Mouse (Mus musculus) yolk sac, embryonic 10.5 days (tissue): ENCODE measurements around the gene Qsox2.

Experiments
- DNase-seq: peaks from one replicate; pipeline ENCODE4 v3.0.0-alpha.2; 2017; ENCODE audit warnings: low spot score

Qsox2 gene

DNA sequence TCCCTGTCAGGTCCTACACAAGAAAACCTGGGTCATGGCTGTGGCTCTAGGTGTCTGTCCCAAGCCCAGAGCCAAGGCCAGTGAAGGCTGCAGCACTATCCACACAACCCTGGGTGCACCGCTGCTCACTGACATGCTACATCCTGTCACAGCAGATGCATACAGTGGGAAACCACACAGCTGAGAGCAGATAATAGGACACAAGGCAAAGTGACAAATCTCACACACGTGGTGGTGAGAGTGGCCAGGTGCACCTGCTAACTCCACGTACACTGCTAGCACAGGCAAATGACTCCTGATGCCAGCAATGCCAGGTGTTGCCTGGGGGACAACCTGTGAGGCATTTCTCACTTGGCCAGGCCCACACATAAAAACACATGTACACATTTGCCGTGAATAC, 12.1 kb downstream of the Qsox2 start:
- DNase-seq = no peak

GRCm38 (mm10) chr2:26223961-26224360, 13.4 kb downstream of the Qsox2 start:
- DNase-seq = no peak

GRCm38 (mm10) chr2:26214526-26214925, 22.8 kb downstream of the Qsox2 start:
- no peak for DNase-seq

DNA sequence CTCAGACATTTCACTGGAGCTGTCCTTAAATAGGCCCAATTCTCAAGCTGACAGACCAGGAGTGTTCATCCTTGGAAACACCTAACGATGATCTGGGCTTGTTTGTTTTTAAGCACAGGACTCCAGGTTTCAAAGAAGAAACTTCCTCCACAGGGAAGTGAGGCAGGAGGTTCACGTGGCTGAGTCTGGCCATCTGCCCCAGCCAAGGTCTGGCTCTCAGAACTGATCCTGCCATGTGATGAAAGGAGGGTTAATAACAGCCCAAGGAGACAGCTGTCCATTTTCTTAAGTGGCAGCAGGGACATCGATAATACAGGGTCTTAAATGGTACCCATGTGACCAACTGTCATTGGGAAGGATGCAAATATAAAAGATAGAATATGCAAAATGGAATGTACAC, 27.8 kb downstream of the Qsox2 start:
- no peak for DNase-seq

DNA sequence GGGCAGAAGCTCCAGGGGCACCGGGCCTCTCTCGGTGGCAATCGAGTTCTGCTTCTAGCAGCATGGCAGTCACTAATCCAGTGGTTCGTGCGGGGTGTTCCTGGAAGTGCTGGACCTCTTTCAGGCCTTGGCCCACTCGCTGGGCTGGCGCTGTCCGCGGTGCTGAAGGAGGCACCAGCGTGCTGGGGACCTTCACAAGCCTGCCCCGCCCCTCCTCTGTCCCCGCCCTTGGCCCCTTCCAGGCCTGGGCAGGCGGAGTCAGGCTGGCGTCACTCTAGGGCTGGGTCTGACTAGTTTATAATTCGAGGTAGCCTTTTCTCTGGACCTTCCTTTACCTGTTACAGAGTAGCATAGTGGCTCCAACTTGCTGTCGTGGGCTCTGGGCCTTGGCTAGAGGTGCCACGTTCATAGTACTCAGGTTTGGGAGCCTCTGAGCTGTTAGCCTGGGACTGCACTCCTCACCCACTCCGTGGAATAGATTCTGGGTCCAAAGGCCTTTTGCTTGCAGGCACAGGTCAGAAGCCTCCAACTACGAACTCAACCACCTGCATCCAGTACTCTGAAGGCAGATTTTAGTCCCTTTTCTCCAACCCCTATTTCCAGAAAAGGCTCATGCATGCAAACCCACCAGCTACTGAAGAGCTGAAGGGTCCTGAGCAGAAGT, 29.1 kb downstream of the Qsox2 start, which contains the start of gene Lhx3:
TSS of gene Lhx3 (minus strand) at position 164 of the 664 bp plus-strand sequence.
- DNase-seq = peak; percentile 87

DNA sequence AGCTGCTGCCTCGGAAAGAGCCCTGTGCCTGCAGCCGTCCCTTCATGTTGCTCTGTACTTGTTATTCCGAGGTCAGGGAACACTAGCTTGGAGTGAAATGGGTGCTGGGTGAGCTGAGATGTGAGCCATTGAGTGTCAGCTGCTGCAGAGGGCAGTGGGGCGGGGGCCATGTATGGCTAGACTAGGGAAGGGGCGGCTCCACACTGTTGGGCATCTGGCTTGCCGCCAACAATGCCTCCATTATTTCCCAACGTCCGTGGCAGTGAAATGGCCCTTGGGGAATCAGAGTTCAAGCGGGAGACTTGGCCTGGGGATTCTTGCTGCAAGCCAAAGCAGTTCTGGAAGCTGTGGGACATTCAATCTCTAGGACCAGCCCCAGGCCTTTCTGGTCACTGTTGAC, 29.8 kb downstream of the Qsox2 start:
- no peak for DNase-seq

- no peak for DNase-seq
Measured at GRCm38 (mm10) chr2:26205761-26206160, 31.6 kb downstream of the Qsox2 start.

- peak; percentile 38 for DNase-seq
Measured at GRCm38 (mm10) chr2:26205126-26205525, 32.2 kb downstream of the Qsox2 start.

DNA sequence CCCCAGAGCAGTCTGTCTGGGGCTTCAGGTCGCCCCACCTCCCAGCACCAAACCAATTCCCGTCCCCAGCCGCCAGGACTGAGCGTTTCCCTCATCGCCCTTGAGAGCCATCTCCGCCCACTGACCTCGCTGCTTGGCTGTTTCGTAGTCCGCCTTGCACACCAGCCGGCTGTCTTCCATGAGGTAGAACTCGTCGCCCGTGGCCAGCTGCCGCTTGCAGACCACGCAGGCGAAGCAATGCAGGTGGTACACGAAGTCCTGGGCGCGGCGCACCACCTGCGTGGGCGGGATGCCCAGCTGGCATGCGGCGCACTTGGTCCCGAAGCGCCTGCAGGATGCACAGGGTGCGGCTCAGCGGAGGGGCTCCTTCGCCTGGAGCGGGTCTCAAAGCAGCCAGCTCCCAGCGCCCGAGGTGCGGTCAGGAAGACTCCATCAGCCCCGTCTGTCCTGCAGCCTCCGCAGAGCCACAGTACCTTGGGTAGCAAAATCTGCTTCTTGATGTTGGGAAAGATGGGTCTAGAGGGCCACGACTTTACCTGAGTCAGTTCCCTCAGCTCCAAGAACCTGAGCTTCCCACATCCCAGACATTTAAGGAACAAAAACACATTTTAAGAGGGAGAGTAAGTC, 34.4 kb downstream of the Qsox2 start:
- no peak for DNase-seq

DNA sequence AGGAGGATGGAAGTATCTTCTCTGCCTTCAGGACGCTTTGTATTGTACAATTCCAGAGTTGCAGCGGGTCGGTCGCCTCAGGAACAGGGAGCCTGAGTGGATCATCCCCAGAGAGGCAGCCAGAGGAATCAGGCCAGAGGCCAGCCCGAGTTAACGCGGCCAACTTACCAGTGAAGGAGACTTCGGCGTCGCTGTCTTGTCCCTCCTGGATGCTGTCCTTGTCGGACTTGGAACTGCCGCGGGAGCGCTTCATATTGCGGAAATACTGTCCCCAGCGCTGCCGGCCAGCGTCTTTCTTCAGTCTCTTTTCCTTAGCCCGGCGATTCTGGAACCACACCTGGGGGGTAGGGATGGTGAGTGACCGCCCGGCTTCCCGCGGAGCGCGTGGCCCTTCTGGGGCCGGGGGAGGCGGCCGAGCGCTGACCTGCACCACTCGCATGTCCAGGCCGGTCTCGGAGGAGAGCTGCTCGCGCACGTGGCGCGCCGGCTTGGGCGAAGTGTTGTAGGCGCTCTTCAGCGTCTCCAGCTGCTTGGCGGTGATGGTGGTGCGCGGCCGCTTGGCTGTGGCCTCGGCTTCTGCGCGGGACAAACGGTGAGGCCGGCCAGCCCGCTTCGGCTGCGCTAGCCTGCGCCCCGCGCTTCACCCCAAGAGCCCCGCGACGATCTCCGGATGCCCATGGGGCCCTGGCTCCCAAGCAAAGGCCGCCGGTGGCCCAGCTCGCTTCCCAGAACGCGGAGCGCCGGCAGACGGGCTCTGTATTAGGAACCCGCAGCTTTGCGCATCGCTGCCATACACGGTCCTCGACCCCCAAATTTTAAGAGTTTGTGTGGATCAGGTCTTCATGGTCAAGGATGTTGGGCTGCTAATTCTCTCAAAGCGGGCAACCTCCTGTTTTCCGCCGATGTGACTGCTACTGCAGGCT, 35.1 kb downstream of the Qsox2 start:
- DNase-seq = no peak

DNA sequence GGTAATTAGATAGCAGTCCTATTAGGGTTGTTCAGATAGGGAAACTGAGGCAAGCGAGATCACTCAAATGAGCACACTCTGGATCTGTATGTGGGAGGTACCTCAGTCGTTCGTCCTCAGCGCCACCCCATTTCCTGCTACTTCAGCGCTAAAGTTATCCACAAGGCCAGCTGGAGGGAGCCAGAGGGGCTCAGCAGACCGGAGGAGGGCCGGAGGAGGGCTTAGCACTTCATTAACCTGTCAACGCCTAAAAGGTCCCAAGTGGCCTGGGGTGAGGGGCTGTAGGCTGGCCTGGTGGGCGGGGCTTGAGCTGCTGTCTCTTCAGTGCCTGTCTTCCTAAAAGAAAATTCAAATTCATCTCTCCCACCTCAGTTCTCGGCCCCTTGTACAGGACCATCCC, 38.8 kb downstream of the Qsox2 start:
- no peak for DNase-seq

DNA sequence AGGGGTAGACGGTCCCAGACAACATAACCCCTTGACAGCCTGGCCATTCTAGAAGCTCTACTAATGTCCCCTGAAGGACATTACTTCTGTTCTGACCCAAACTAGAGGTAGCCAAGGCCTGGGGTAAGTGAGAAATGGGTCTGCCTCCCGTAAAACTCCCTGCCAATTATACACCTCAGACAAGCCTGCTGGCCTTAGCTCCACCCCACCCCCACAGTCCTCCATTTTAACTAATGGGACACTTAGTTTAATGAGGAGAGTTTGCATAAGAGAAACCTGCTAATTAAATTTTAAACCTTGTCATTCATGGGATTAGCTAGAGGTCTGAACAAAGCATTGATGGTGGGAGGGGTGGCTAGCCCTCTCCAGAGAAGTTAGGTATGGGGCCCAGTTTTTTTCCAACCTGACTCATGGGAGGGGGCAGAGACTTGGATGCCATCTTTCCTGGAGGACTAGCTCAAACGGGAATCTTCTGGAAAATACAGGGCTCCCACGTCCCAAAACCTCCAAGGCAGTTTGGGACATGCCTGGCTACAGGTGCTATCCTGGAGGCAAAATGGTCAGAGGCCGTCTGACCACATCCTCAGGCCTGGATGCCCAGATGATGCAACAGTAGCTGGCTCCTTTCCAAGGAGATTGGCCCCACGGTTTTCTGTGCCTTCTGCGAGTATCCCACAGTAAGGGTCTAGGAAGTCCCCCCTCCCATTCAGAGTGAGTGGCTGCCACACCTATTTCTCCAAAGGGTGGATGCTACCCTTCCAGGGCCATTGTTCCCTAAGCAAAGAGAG, 42.6 kb downstream of the Qsox2 start:
- DNase-seq = no peak

DNA sequence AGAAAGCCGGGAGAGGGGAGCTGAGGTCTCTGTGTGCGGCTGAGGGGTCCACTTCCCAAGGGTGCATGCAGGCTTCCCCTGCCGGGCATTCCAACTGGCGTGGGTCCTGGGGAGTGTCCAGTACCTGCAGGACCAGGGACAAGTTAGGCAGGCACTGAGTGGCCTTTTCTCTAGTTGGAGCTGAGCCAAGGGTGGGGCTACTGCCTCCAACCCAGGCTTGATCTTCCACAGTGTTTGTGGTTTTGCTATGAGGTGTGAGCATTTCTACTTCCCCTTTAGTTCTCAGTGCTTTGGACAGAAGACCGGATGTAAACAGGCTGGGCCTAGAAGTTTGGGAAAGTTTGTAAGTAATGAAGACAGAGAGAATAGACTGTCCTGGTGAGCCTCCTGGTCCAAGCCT, 48.8 kb downstream of the Qsox2 start:
- DNase-seq = no peak

DNA sequence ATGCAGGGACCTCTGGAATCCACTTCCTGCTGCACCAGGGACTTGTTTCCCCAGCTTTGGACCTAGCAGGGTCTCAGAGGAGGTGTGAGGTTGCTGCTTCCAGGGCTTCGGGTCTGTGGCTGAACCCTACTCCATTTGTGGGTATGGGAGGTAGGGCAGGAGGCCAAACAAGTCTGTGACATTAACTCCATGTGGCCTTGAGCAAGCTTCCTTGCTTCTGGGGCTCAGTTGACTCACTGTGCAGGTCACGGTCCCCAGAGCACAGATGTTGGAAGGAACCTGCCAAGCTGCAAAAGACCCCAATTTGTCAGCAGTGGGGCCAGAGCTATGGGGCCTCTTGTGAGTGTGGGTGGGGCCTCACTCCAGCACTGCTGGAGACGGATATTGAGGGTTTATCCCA, 53.0 kb downstream of the Qsox2 start:
- no peak for DNase-seq

GRCm38 (mm10) chr2:26182646-26183045, 54.7 kb downstream of the Qsox2 start:
- no peak for DNase-seq

- no peak for DNase-seq
Measured at GRCm38 (mm10) chr2:26177189-26177588, 60.1 kb downstream of the Qsox2 start.

DNA sequence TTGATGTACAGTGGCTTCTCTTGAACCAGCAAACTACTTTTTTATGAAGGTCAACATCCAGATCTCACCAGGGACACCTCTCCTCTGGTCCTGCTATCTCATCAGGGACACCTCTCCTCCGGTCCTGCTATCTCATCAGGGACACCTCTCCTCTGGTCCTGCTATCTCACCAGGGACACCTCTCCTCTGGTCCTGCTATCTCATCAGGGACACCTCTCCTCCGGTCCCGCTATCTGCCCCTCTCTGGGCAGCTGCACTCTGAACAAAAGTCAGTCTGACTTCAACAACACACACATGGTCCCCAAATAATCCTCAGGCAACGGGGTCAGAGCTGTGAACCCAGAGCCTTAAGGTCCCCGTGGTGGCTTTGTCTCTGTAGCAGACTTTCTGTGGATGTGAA, 60.6 kb downstream of the Qsox2 start:
- no peak for DNase-seq

- DNase-seq = no peak
Measured at GRCm38 (mm10) chr2:26175191-26175590, 62.1 kb downstream of the Qsox2 start.

GRCm38 (mm10) chr2:26172166-26172565, 65.2 kb downstream of the Qsox2 start:
- no peak for DNase-seq

DNA sequence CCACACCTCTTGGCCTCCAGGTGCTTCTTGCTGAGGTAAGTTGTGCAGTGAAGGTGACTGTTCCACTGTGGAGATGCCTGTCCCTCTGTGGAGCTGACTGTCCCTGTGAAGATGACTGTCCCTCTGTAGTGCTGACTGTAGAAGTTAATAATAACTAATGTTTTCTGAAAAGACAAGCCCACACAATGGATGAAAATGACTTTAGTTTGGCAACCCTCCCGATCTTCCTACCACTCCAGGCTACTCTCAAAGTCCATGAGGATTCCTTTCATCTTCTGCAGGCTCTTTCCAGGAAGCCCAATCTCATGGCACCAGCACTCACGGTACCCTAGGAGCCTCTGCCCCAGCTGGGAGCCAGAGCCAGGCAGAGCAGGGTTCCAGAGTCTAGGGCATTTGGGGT, 66.9 kb downstream of the Qsox2 start:
- DNase-seq = no peak

DNA sequence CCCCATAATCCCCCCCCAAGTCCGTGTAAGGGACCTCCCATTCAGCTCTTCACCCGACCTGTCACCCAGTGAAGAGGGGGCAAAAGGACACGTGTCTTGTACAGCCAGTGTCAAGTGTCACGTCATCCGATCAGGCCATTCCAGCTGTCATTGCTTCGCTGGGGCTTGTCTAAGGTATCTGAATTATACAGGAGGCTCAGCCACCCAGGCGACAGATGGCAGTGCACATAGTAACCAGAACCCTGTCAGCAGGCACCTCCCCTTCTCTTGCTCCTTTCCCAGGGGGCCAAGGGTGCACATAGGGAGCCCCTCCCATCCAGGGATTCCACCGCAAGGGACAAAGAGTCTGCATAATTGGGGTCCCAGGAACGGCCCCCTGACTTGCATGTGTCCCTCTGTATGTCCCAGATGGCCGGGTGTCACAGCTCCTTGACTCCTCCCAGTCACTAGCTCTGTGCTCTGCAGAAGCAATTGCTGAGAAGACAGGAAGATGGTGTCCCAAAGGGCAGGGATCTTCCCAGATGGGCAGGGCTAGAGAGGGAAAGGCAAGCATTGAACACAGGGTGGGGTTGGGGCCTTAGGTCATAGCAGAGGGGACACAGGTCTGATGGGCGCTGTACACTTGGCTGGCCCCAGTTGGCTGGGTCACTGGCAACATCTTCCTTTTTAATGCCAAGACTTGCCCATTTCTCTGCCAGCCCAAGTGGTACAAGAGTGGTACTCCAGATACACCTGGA, 68.3 kb downstream of the Qsox2 start:
- DNase-seq = no peak
